Mouse (Mus musculus) embryonic facial prominence, embryonic 15.5 days (tissue): ENCODE measurements around the gene 1700003E16Rik. TPM values are rescaled to one million over a fixed set of nuclear protein-coding genes. Genes with fewer than 3 reads are reported as not detected.
A peak's percentile ranks its signal among the peaks of the same experiment; 100 is the strongest.

Experiments used
- ATAC-seq: fragments of 200-750 bp; cut with Nextera tagmentation; 2 replicates; pipeline ENCODE4 v1.8.0; 2017; ENCODE audit warnings: low read depth, moderate TSS enrichment; ENCODE audit not compliant: insufficient number of reproducible peaks, low FRiP score, low TSS enrichment
- H3K27ac ChIP-seq: fragments of 300-500 bp; sonication (generic); replicated peaks from 2 replicates; pipeline ENCODE4 v1.5.1; 2015; ENCODE audit warnings: mild to moderate bottlenecking, inconsistent platforms
- H3K27me3 ChIP-seq: fragments of 300-500 bp; sonication (generic); 2 replicates; pipeline ENCODE4 v1.6.1; 2015; ENCODE audit warnings: inconsistent platforms
- H3K36me3 ChIP-seq: fragments of 300-500 bp; sonication (generic); 2 replicates; pipeline ENCODE4 v1.6.1; 2015; ENCODE audit warnings: mild to moderate bottlenecking, inconsistent platforms
- H3K4me1 ChIP-seq: fragments of 300-500 bp; sonication (generic); 2 replicates; pipeline ENCODE4 v1.6.1; 2015; ENCODE audit warnings: inconsistent platforms
- H3K4me2 ChIP-seq: fragments of 300-500 bp; sonication (generic); replicated peaks from 2 replicates; pipeline ENCODE4 v1.6.1; 2015; ENCODE audit warnings: mild to moderate bottlenecking, inconsistent platforms
- H3K4me3 ChIP-seq: fragments of 300-500 bp; sonication (generic); replicated peaks from 2 replicates; pipeline ENCODE4 v1.5.1; 2015; ENCODE audit warnings: mild to moderate bottlenecking, inconsistent platforms
- H3K9ac ChIP-seq: fragments of 300-500 bp; sonication (generic); 2 replicates; pipeline ENCODE4 v1.6.1; 2015; ENCODE audit warnings: inconsistent platforms
- H3K9me3 ChIP-seq: fragments of 300-500 bp; sonication (generic); replicated peaks from 2 replicates; pipeline ENCODE4 v1.6.1; 2016; ENCODE audit warnings: inconsistent platforms
- WGBS: fragments of 180-500 bp; shearing (Covaris S2); methylation state at CpG from one replicate; pipeline ENCODE4 v1.1.7; 2015; 5-methylcytosine and 5-hydroxymethylcytosine counted together
- polyA plus RNA-seq: library from polyadenylated mRNA; unstranded; fragments of >200 nt; fragmentation: Nextera tagmentation; extraction: Ambion mirVana; gene quantifications from 2 replicates; pipeline ENCODE4 v1.2.1, GENCODE M21; 2015

The 1700003E16Rik gene
- polyA plus RNA-seq, 1 experiment from 2014 or later: 17.2 TPM

GRCm38 (mm10) chr6:83161921-83162641 lies 5.9 kb downstream of the 1700003E16Rik start:
- no peaks in the 10 kb centered on the region for H3K9me3 ChIP-seq
- peak overlapping the region; percentile 26 for H3K9ac ChIP-seq
- no peak overlapping the region for H3K27ac ChIP-seq
- H3K27me3 ChIP-seq: peaks cover 31% of the 10 kb centered on the region
- no peaks in the 10 kb centered on the region for H3K36me3 ChIP-seq
- H3K4me3 ChIP-seq: peak overlapping the region; percentile 39
- peak overlapping the region; percentile 78 for H3K4me2 ChIP-seq
- WGBS: under 1% methylated on average over 49 of the region's 49 CpGs
- ATAC-seq: no peak
- peaks cover 26% of the 10 kb centered on the region for H3K4me1 ChIP-seq

DNA sequence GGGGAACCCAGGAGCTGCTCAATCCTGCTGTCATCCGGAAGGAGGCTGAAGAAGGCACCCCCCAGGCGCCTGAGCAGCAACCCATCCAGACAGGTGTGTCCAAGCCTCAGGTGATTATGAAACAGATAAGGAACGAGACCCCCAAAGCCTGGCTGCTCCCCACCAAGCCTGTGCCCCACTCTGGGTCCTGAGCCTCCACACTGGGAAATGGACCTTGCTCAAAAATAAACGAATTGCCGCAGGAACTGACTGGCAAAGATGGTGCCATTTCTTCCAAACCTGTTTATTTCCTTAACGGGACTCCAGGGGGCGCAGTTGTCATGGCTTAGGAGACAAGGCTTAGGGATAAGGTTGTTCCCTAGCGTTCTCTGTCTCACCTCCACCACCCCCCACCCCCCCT lies 6.5 kb downstream of the 1700003E16Rik start:
- Histone ChIP-seq H3K27me3 (peaks cover 31% of the 10 kb centered on the region), H3K36me3 (no peaks in the 10 kb centered on the region), H3K27ac (no peak overlapping the region), H3K4me3 (peak overlapping the region; percentile 39), H3K9me3 (no peaks in the 10 kb centered on the region), H3K4me1 (peaks cover 32% of the 10 kb centered on the region), H3K9ac (peak overlapping the region; percentile 26; the same call in 1 of the 2 replicates), H3K4me2 (peak overlapping the region; percentile 78)
- 1% methylated on average over 8 of the region's 8 CpGs for WGBS
- no peak for ATAC-seq

GRCm38 (mm10) chr6:83165026-83165606 lies 8.9 kb downstream of the 1700003E16Rik start:
- Histone ChIP-seq H3K9me3 (no peaks in the 10 kb centered on the region), H3K27me3 (peaks cover 28% of the 10 kb centered on the region), H3K4me3 (peak overlapping the region; percentile 85), H3K4me1 (peaks cover 44% of the 10 kb centered on the region), H3K36me3 (no peaks in the 10 kb centered on the region), H3K4me2 (peak overlapping the region; percentile 71), H3K9ac (peak overlapping the region; percentile 28; the same call in 1 of the 2 replicates), H3K27ac (peak overlapping the region; percentile 86)
- ATAC-seq: no peak
- 6% methylated on average over 6 of the region's 6 CpGs for WGBS

DNA sequence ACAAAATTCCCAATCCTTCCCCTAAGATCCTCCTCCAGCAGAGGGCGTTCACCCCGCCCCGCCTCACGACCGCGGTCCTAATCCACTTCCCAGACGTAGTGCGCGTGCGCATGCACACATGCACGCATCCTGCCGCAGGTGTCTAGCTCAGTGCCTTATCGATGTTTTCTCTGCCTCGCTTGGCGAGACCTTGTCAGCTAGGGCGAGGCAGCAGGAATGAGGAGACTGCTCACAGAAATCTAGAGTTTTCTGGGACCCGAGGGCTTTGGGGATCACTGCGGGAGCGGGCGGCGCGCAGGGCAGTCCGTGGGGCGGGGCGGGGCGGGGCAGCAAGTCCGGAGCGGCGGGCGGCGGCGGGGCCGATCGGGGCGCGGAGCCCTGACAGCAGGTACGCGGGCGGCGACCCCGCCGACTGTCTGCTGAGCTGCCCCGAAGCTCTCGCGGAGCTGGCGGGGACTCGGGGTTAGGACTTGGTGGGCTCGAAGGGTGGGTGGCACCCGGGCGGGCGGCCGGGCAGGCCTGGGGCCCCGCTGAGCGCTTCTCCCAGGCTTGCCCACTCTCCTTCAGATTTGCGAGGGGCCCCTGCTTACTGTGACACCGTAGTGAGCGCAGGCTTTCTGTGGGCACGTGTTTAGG lies 9.5 kb downstream of the 1700003E16Rik start, which contains the start of gene Dctn1:
TSS of gene Dctn1 (plus strand) at position 314 of the 636 bp plus-strand sequence.
- under 1% methylated on average over 57 of the region's 58 CpGs for WGBS
- ATAC-seq: peak; percentile 88
- H3K9ac ChIP-seq: peak within 1 kb of the TSS; percentile 67
- peaks cover 45% of the 10 kb centered on the region for H3K4me1 ChIP-seq
- peaks cover 22% of the 10 kb centered on the region for H3K27me3 ChIP-seq
- no peaks in the 10 kb centered on the region for H3K9me3 ChIP-seq
- no peaks in the 10 kb centered on the region for H3K36me3 ChIP-seq
- H3K4me3 ChIP-seq: peak within 1 kb of the TSS; percentile 85
- H3K27ac ChIP-seq: peak within 1 kb of the TSS; percentile 86
- H3K4me2 ChIP-seq: peak within 1 kb of the TSS; percentile 71

DNA sequence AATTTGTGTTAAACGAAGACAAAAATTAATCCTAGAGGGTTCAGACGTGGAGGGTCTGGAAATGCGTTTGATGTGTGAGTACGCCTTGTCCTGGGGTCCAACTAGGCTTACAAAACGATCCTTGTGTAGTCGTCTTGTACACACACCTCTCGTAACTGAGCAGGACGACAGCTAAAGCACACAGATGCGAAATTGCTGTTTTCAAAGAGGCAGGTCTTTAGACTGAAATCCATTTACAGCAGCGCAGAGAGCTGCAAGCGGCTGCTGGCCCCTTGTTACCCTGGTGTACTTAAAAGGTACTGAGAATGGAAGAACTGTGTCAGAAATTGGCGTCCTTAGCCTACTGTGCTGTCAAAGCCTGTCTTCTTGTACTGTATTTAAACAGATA lies 10.0 kb downstream of the 1700003E16Rik start:
- Histone ChIP-seq H3K27me3 (peaks cover 17% of the 10 kb centered on the region), H3K9ac (peak overlapping the region; percentile 67), H3K4me2 (peak overlapping the region; percentile 71), H3K4me3 (peak overlapping the region; percentile 85), H3K4me1 (peaks cover 44% of the 10 kb centered on the region), H3K9me3 (no peaks in the 10 kb centered on the region), H3K27ac (peak overlapping the region; percentile 86), H3K36me3 (no peaks in the 10 kb centered on the region)
- WGBS: 1% methylated on average over 12 of the region's 12 CpGs
- no peak for ATAC-seq

GRCm38 (mm10) chr6:83169872-83170271 lies 13.7 kb downstream of the 1700003E16Rik start:
- WGBS: 84% methylated on average over 5 of the region's 5 CpGs
- Histone ChIP-seq H3K4me2 (no peak overlapping the region), H3K4me3 (no peak overlapping the region), H3K27me3 (no peaks in the 10 kb centered on the region), H3K9me3 (no peaks in the 10 kb centered on the region), H3K9ac (no peak overlapping the region), H3K4me1 (peaks cover 32% of the 10 kb centered on the region), H3K27ac (no peak overlapping the region), H3K36me3 (no peaks in the 10 kb centered on the region)
- no peak for ATAC-seq

- 70% methylated on average over 5 of the region's 5 CpGs for WGBS
Observed at GRCm38 (mm10) chr6:83171063-83171462, 14.9 kb downstream of the 1700003E16Rik start.

DNA sequence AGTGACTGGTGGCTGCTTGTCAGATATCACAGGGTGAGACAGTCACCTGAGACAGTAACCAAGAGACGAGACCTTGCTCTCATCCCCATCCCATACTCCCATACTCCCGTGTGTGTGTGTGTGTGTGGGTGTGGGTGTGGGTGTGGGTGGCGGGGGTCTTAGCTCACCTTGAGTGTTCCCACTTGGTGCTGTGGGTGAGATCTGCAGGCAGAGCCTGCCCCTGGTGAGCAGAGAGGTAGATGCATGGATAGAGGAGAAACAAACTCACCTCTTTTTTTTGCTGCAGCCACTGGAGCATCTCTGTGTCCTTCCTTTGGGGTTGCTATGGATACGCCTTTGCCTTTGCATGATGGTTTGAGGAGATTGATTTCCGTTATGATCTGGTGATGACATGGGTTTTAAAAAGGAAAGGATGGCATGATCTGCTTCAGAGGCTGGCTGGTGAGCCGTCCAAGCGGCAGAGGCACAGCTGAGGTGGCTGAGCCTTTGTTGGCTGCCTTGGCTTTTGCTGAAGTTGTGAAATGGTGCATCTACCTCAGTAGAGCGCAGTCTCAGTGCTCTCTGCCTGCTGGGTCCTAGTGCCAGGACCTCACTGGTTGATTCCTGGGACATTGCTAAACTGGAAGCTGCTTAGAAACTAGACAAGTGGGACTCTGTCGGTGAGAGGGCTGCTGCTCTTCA lies 16.2 kb downstream of the 1700003E16Rik start:
- Histone ChIP-seq H3K27me3 (no peaks in the 10 kb centered on the region), H3K4me2 (no peak overlapping the region), H3K9ac (no peak overlapping the region), H3K27ac (no peak overlapping the region), H3K9me3 (no peaks in the 10 kb centered on the region), H3K4me3 (no peak overlapping the region), H3K4me1 (peaks cover 19% of the 10 kb centered on the region; the same call in 1 of the 2 replicates), H3K36me3 (no peaks in the 10 kb centered on the region)
- no peak for ATAC-seq
- WGBS: 69% methylated on average over 9 of the region's 9 CpGs

More at GRCm38 (mm10) chr6:83171063-83171462, 14.9 kb downstream of the 1700003E16Rik start:
- Histone ChIP-seq H3K4me1 (peaks cover 32% of the 10 kb centered on the region), H3K36me3 (no peaks in the 10 kb centered on the region), H3K9me3 (no peaks in the 10 kb centered on the region), H3K4me2 (no peak overlapping the region), H3K27me3 (no peaks in the 10 kb centered on the region), H3K9ac (no peak overlapping the region), H3K4me3 (no peak overlapping the region), H3K27ac (no peak overlapping the region)
- no peak for ATAC-seq

DNA sequence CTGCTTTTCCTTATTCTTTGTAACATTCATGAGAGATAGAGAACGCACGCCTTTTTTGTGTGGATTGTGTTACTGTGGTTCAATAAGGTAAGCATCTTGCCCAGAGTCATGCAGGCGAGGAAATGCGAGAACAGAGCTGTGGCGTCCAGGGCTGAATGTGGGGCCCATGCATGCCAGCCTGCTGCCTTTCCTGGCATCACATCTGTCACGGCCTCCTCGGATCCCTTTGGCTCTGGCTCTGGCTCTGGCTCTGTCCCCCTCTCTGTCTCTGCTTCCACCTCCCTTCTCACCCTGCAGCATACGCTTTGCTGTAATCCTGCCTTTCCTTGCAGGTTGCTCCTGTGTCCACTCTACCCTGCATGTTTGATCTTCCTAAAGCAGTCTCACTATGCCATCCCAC lies 19.8 kb downstream of the 1700003E16Rik start:
- Histone ChIP-seq H3K4me1 (peaks cover 14% of the 10 kb centered on the region), H3K4me2 (no peak overlapping the region), H3K9me3 (no peaks in the 10 kb centered on the region), H3K9ac (no peak overlapping the region), H3K27me3 (no peaks in the 10 kb centered on the region), H3K4me3 (no peak overlapping the region), H3K36me3 (no peaks in the 10 kb centered on the region), H3K27ac (no peak overlapping the region)
- WGBS: 76% methylated on average over 8 of the region's 8 CpGs
- ATAC-seq: no peak

DNA sequence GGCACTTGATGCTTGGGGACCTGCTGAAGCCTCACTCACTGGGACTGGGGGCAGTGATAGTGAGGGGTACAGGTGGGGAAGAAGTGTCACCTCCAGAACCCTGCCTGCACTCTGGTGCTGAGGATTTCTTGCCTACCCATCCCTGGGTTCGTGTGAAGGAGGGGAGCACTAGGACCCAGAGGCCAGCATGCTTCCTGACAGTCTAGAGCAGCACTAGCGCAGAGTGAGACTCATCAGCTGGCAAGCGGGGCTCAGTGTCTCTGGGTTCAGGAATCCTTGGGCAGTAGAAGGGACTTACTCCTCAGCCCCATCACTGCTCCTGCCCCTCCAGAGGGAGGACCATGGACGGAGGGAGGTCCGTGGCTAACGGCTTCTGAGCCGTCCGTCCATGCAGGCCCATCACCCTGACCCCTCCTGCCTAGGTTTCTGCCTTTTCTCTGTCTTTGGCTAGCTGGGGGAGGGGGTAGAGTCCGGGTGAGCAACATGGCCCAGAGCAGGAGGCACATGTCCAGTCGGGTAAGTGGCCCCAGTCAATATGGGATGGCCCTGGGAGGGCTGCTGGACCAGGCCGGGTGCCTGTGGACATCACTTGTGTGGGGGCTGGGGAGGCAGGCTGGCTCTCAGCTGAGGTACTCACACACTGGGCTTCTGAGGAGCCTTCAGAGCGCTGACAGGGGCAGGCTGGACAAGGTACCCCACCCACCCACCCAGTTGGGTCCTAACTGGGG lies 23.4 kb downstream of the 1700003E16Rik start:
- 12% methylated on average over 12 of the region's 12 CpGs for WGBS
- peaks cover 25% of the 10 kb centered on the region for H3K36me3 ChIP-seq
- ATAC-seq: peak; percentile 51
- peaks cover 14% of the 10 kb centered on the region for H3K4me1 ChIP-seq
- H3K9me3 ChIP-seq: no peaks in the 10 kb centered on the region
- H3K27me3 ChIP-seq: no peaks in the 10 kb centered on the region
- H3K9ac ChIP-seq: peak overlapping the region; percentile 35
- H3K4me3 ChIP-seq: peak overlapping the region; percentile 36
- no peak overlapping the region for H3K27ac ChIP-seq
- peak overlapping the region; percentile 54 for H3K4me2 ChIP-seq
